Mouse (Mus musculus): Measurements from ENCODE around the gene Alg3. TPM values are rescaled to one million over a fixed set of nuclear protein-coding genes. Genes with fewer than 3 reads are reported as not detected.

The Alg3 gene
- polyA plus RNA-seq, 1 experiment from 2014 or later = 46.9 TPM

- ATAC-seq (replicated peaks; ENCODE audit: low FRiP score) (no peak), DNase-seq (ENCODE audit: low spot score) (no peak)
- Histone ChIP-seq H3K27me3 (ENCODE audit: control insufficient read depth, insufficient read depth, low read length) (no peaks in the 10 kb centered on the region), H3K9ac (ENCODE audit: low read length) (no peak overlapping the region), H3K27ac (ENCODE audit: low read depth, low read length) (no peak overlapping the region), H3K9me3 (ENCODE audit: control insufficient read depth, low read length) (no peaks in the 10 kb centered on the region), H3K4me3 (ENCODE audit: low read depth, low read length) (no peak overlapping the region), H3K4me1 (replicated peaks; ENCODE audit: control insufficient read depth, insufficient read depth, low read length) (0 out of 2 replicates have a peak, but pooled peaks cover 2% of the 10 kb centered on the region), H3K4me2 (ENCODE audit: low read depth, low read length, severe bottlenecking) (no peak overlapping the region), H3K36me3 (ENCODE audit: control insufficient read depth, insufficient read depth, low read length) (no peaks in the 10 kb centered on the region)
- 84% methylated on average over 8 of the region's 8 CpGs for WGBS
Observed at GRCm38 (mm10) chr16:20637410-20637809, 25.9 kb upstream of the Alg3 start.

- Histone ChIP-seq H3K9me3 (ENCODE audit: control insufficient read depth, low read length) (no peaks in the 10 kb centered on the region), H3K4me1 (replicated peaks; ENCODE audit: control insufficient read depth, insufficient read depth, low read length) (peaks cover 4% of the 10 kb centered on the region; the same call in 1 of the 2 replicates), H3K27ac (ENCODE audit: low read depth, low read length) (no peak within 1 kb of the TSS), H3K4me2 (ENCODE audit: low read depth, low read length, severe bottlenecking) (peak within 1 kb of the TSS; percentile 96), H3K27me3 (ENCODE audit: control insufficient read depth, insufficient read depth, low read length) (no peaks in the 10 kb centered on the region; the same call in 1 of the 2 replicates), H3K9ac (ENCODE audit: low read length) (peak within 1 kb of the TSS; percentile 82), H3K4me3 (ENCODE audit: low read depth, low read length) (peak within 1 kb of the TSS; percentile 58), H3K36me3 (ENCODE audit: control insufficient read depth, insufficient read depth, low read length) (no peaks in the 10 kb centered on the region)
- ATAC-seq (replicated peaks; ENCODE audit: low FRiP score) = peak; percentile 51
- peak; percentile 73 for DNase-seq (ENCODE audit: low spot score)
- 7% methylated on average over 50 of the region's 54 CpGs for WGBS
Observed at GRCm38 (mm10) chr16:20629731-20630634, 18.4 kb upstream of the Alg3 start, which contains the start of gene Ece2. Ece2 (plus strand) TSS chr16:20629828.

- DNase-seq (ENCODE audit: low spot score) = no peak
- no peak for ATAC-seq (replicated peaks; ENCODE audit: low FRiP score)
- Histone ChIP-seq H3K36me3 (ENCODE audit: control insufficient read depth, insufficient read depth, low read length) (no peaks in the 10 kb centered on the region), H3K4me2 (ENCODE audit: low read depth, low read length, severe bottlenecking) (no peak overlapping the region), H3K27me3 (ENCODE audit: control insufficient read depth, insufficient read depth, low read length) (no peaks in the 10 kb centered on the region; the same call in 1 of the 2 replicates), H3K4me3 (ENCODE audit: low read depth, low read length) (no peak overlapping the region), H3K9ac (ENCODE audit: low read length) (no peak overlapping the region; the same call in 1 of the 2 replicates), H3K9me3 (ENCODE audit: control insufficient read depth, low read length) (no peaks in the 10 kb centered on the region), H3K27ac (ENCODE audit: low read depth, low read length) (no peak overlapping the region), H3K4me1 (replicated peaks; ENCODE audit: control insufficient read depth, insufficient read depth, low read length) (peaks cover 4% of the 10 kb centered on the region; the same call in 1 of the 2 replicates)
- WGBS = 58% methylated on average over 11 of the region's 11 CpGs
Observed at GRCm38 (mm10) chr16:20628871-20629391, 17.4 kb upstream of the Alg3 start.

- Histone ChIP-seq H3K4me3 (ENCODE audit: low read depth, low read length) (no peak overlapping the region), H3K27ac (ENCODE audit: low read depth, low read length) (no peak overlapping the region), H3K4me1 (replicated peaks; ENCODE audit: control insufficient read depth, insufficient read depth, low read length) (peaks cover 7% of the 10 kb centered on the region), H3K4me2 (ENCODE audit: low read depth, low read length, severe bottlenecking) (no peak overlapping the region), H3K9me3 (ENCODE audit: control insufficient read depth, low read length) (no peaks in the 10 kb centered on the region), H3K27me3 (ENCODE audit: control insufficient read depth, insufficient read depth, low read length) (peaks cover 6% of the 10 kb centered on the region; the same call in 1 of the 2 replicates), H3K9ac (ENCODE audit: low read length) (no peak overlapping the region), H3K36me3 (ENCODE audit: control insufficient read depth, insufficient read depth, low read length) (no peaks in the 10 kb centered on the region)
- ATAC-seq (replicated peaks; ENCODE audit: low FRiP score) (no peak), DNase-seq (ENCODE audit: low spot score) (no peak)
- WGBS = 42% methylated on average over 2 of the region's 2 CpGs
Observed at GRCm38 (mm10) chr16:20623211-20623610, 11.7 kb upstream of the Alg3 start.

DNA sequence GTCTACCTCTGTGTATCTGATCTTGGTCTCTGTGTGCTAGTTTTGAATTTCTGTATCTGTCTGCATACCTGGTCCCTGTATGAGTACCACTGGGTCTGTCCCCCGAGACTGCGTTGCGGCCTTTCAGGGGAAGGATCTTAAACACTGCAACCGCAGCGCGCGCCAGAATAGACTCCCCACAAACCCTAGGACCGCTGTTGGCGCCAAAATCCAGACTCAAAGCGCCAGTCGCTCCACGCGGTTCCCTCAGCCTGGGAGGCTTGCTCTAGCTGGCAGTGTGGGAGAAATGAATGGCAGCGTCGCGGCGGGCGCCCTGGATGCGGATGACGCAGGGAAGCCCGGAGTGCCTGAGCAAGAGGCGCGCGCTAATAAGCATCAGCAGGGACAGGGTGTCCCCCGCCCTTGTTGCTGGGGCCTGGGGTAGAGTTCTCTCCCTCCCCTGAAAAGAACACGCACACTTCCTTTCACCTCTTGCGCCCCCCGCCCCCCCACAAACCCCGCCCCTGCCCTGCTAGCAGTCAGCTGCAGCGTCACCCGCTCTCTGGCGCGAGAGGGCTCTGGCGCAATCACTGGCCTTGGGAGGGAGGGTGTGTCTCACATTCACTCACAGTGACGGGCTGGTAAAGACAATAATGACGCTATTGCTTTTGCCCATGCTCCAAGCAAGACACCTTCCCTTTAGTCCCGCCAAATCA is 10.6 kb upstream of the Alg3 start:
- Histone ChIP-seq H3K27me3 (ENCODE audit: control insufficient read depth, insufficient read depth, low read length) (peaks cover 6% of the 10 kb centered on the region; the same call in 1 of the 2 replicates), H3K4me2 (ENCODE audit: low read depth, low read length, severe bottlenecking) (peak overlapping the region; percentile 94), H3K9ac (ENCODE audit: low read length) (peak overlapping the region; percentile 91), H3K27ac (ENCODE audit: low read depth, low read length) (peak overlapping the region; percentile 87), H3K4me3 (ENCODE audit: low read depth, low read length) (peak overlapping the region; percentile 76), H3K9me3 (ENCODE audit: control insufficient read depth, low read length) (no peaks in the 10 kb centered on the region), H3K36me3 (ENCODE audit: control insufficient read depth, insufficient read depth, low read length) (no peaks in the 10 kb centered on the region), H3K4me1 (replicated peaks; ENCODE audit: control insufficient read depth, insufficient read depth, low read length) (peaks cover 7% of the 10 kb centered on the region)
- under 1% methylated on average over 37 of the region's 37 CpGs for WGBS
- peak; percentile 89 for DNase-seq (ENCODE audit: low spot score)
- ATAC-seq (replicated peaks; ENCODE audit: low FRiP score) = peak; percentile 68

DNA sequence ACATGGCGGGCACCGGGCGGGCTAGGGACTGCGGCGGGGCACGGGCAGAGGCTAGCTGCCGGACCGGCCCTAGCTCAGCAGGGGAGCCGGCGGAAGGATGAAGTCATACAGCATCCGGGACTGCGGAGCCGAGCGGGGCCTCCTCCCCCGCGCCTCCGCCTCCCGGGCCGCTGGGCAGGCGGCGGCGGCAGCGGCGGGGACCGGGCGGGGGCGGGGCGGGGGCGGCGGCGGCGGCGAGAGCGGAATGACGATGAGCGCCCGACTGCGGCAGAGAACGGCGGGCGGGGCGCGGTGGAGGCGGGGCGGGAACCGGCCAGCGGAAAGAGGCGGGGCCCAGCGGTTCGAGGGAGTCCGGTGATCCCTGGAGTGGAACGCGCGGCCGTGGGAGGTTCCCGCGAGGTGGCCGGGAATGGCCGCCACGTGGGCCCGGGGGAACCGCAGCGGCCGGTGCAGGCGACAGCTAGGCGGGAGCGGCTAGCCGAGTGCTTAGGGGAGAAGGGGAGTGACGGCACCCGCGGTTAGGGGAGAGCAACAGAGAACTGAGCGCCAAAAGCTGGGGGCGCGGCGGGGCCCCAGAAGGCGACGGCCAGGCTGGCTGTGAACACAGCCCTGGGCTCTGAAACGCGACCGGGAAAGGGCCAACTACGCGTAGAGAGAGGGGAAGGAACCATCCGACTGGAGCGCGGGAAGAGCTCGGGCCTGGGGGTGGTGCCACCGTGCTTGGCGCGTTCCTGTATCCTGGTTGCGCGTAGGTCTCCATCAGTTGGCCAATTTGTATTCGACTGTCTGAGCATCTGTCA is 9.9 kb upstream of the Alg3 start, which contains the start of gene Camk2n2:
Gene Camk2n2 (minus strand): TSS at position 97 of the 800 bp plus-strand sequence.
- peak within 1 kb of the TSS; percentile 94 for H3K4me2 ChIP-seq (ENCODE audit: low read depth, low read length, severe bottlenecking)
- peak; percentile 84 for DNase-seq (ENCODE audit: low spot score)
- peak within 1 kb of the TSS; percentile 76 for H3K4me3 ChIP-seq (ENCODE audit: low read depth, low read length)
- H3K4me1 ChIP-seq (replicated peaks; ENCODE audit: control insufficient read depth, insufficient read depth, low read length) = peaks cover 7% of the 10 kb centered on the region
- H3K27ac ChIP-seq (ENCODE audit: low read depth, low read length) = peak within 1 kb of the TSS; percentile 87
- peaks cover 6% of the 10 kb centered on the region; the same call in 1 of the 2 replicates for H3K27me3 ChIP-seq (ENCODE audit: control insufficient read depth, insufficient read depth, low read length)
- H3K9me3 ChIP-seq (ENCODE audit: control insufficient read depth, low read length) = no peaks in the 10 kb centered on the region
- under 1% methylated on average over 82 of the region's 92 CpGs for WGBS
- H3K36me3 ChIP-seq (ENCODE audit: control insufficient read depth, insufficient read depth, low read length) = no peaks in the 10 kb centered on the region
- peak within 1 kb of the TSS; percentile 91 for H3K9ac ChIP-seq (ENCODE audit: low read length)
- ATAC-seq (replicated peaks; ENCODE audit: low FRiP score) = peak; percentile 72

DNA sequence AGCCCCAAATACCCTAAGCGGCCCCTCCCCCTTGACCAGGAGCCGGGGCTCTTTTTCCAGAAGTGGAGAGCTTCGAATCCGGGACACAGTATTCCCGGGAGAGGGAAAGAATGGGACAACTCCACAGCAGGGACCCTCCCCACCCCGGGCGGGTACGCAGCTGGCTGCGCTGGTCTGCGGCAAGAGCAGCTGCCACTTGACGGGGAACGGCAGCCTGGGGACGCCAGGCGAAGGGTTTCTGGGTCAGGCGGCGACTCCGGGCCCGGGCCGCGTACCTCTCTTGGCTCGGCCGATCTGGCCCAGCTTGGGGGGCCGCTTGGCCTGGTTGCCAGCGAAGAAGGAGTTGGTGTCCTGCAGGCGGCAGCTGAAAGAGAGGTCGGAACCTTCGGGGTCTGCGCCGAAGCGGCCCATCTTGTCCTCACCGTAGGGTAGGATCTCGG is 9.2 kb upstream of the Alg3 start:
- H3K4me2 ChIP-seq (ENCODE audit: low read depth, low read length, severe bottlenecking) = peak overlapping the region; percentile 94
- peaks cover 7% of the 10 kb centered on the region for H3K4me1 ChIP-seq (replicated peaks; ENCODE audit: control insufficient read depth, insufficient read depth, low read length)
- under 1% methylated on average over 32 of the region's 32 CpGs for WGBS
- no peaks in the 10 kb centered on the region for H3K9me3 ChIP-seq (ENCODE audit: control insufficient read depth, low read length)
- no peaks in the 10 kb centered on the region for H3K36me3 ChIP-seq (ENCODE audit: control insufficient read depth, insufficient read depth, low read length)
- peak overlapping the region; percentile 87 for H3K27ac ChIP-seq (ENCODE audit: low read depth, low read length)
- peak overlapping the region; percentile 76 for H3K4me3 ChIP-seq (ENCODE audit: low read depth, low read length)
- peak; percentile 36 for ATAC-seq (replicated peaks; ENCODE audit: low FRiP score)
- H3K27me3 ChIP-seq (ENCODE audit: control insufficient read depth, insufficient read depth, low read length) = peaks cover 6% of the 10 kb centered on the region; the same call in 1 of the 2 replicates
- H3K9ac ChIP-seq (ENCODE audit: low read length) = peak overlapping the region; percentile 91
- no peak for DNase-seq (ENCODE audit: low spot score)
